In the genomic region with DNA sequence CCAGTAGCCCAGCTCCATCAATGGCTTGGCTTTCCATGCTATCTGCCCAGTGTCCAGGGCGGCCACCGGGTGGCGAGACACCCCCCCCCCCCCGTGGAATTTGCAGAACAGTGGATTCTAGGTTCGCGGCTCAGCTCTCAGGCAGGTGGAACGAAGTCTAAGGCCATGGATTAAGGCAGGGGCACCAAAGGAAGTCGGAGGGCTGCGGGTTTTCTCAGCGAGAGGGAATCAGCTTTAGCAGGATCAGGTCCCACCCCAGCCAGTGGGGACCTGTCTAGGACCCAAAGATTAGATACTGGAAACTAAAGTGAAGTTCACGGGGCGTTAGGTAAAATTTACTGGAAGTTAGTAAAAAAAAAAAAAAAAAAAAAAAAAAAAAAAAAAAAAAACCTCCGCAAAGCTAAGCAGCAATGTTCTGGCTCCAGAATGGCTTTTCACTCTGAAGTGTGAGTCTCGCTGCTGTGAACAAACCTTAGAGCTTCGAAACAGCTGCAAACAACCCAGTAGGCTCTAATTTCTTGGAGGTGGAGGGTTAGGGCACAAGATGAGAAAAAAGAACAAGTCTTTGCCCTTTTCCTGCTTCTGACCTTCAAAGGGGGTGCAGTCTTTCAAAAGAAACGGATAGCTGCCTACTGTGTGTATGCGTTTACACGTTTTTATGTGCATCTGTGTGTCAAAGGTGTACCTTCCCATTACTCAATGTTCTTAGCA, we compare ENCODE assay signal across 9 mouse cellular contexts. TPM values are rescaled to one million over a fixed set of nuclear protein-coding genes. Genes with fewer than 3 reads are reported as not detected.
A peak's percentile ranks its signal among the peaks of the same experiment; 100 is the strongest.
DNase-seq lines count a peak whose midpoint lies in the region; ATAC-seq and TF ChIP-seq lines count a peak whose summit lies in the region.
"Had no signal": no experiment of that assay in that cellular context is flagged by ENCODE, and none has a peak within 500 bp of the region (broad histone marks: within the 10 kb centered on the region; RNA-seq: fewer than 3 reads in every experiment).

No protein-coding gene starts in this region.

- peaks cover 9% of the 10 kb centered on the region for H3K4me1 ChIP-seq in lung, embryonic 16.5 days (replicated peaks; ENCODE audit: control insufficient read depth, insufficient read depth, low read length)
- peaks cover 70% of the 10 kb centered on the region for H3K4me1 ChIP-seq in hindbrain, embryonic 10.5 days (replicated peaks)
- H3K4me1 ChIP-seq in liver, embryonic 12.5 days = no peaks in the 10 kb centered on the region
- H3K4me1 ChIP-seq in stomach, postnatal 0 days (replicated peaks; ENCODE audit: control insufficient read depth, insufficient read depth) = no peaks in the 10 kb centered on the region

- no peaks in the 10 kb centered on the region for H3K36me3 ChIP-seq in lung, embryonic 16.5 days (ENCODE audit: control insufficient read depth, insufficient read depth, low read length)
- no peaks in the 10 kb centered on the region for H3K36me3 ChIP-seq in hindbrain, embryonic 10.5 days
- no peaks in the 10 kb centered on the region for H3K36me3 ChIP-seq in liver, embryonic 12.5 days
- no peaks in the 10 kb centered on the region for H3K36me3 ChIP-seq in stomach, postnatal 0 days (ENCODE audit: control insufficient read depth, insufficient read depth, low read length)

- no peaks in the 10 kb centered on the region for H3K9me3 ChIP-seq in lung, embryonic 16.5 days (ENCODE audit: control insufficient read depth, low read length)
- no peaks in the 10 kb centered on the region for H3K9me3 ChIP-seq in hindbrain, embryonic 10.5 days
- H3K9me3 ChIP-seq in liver, embryonic 12.5 days (replicated peaks) = no peaks in the 10 kb centered on the region
- no peaks in the 10 kb centered on the region for H3K9me3 ChIP-seq in stomach, postnatal 0 days (ENCODE audit: control insufficient read depth, low read length)

- no peak for TF ChIP-seq EP300 in stomach, postnatal 0 days (optimal IDR thresholded peaks at IDR 0.05)

- H3K27ac ChIP-seq in lung, embryonic 16.5 days (ENCODE audit: low read length) = peak overlapping the region; percentile 86
- H3K27ac ChIP-seq in hindbrain, embryonic 10.5 days = peak overlapping the region; percentile 99
- no peak overlapping the region for H3K27ac ChIP-seq in liver, embryonic 12.5 days
- peak overlapping the region; percentile 77 for H3K27ac ChIP-seq in stomach, postnatal 0 days (replicated peaks)

- no peak for ATAC-seq in lung, embryonic 16.5 days (ENCODE audit: low read depth)
- no peak for ATAC-seq in liver, embryonic 12.5 days
- ATAC-seq in stomach, postnatal 0 days (ENCODE audit: low FRiP score, low TSS enrichment) = no peak
- ATAC-seq: Patski had no signal

- peak overlapping the region; percentile 72 for H3K4me3 ChIP-seq in lung, embryonic 16.5 days (ENCODE audit: low read length)
- H3K4me3 ChIP-seq in hindbrain, embryonic 10.5 days = peak overlapping the region; percentile 67
- no peak overlapping the region for H3K4me3 ChIP-seq in liver, embryonic 12.5 days
- peak overlapping the region; percentile 49 for H3K4me3 ChIP-seq in stomach, postnatal 0 days (ENCODE audit: low read depth, low read length)

- TF ChIP-seq CTCF in stomach, postnatal 0 days (IDR thresholded peaks at IDR 0.05; ENCODE audit: low read depth) = 0 out of 2 replicates have a peak, but pooled peaks have one; percentile 19

- H3K27me3 ChIP-seq in lung, embryonic 16.5 days (ENCODE audit: control insufficient read depth, insufficient read depth, low read depth, low read length) = no peaks in the 10 kb centered on the region
- peaks cover 66% of the 10 kb centered on the region for H3K27me3 ChIP-seq in hindbrain, embryonic 10.5 days (ENCODE audit: insufficient read depth, poor library complexity, severe bottlenecking)
- peaks cover 67% of the 10 kb centered on the region for H3K27me3 ChIP-seq in liver, embryonic 12.5 days (replicated peaks)
- no peaks in the 10 kb centered on the region for H3K27me3 ChIP-seq in stomach, postnatal 0 days (ENCODE audit: control insufficient read depth, insufficient read depth, low read length)
- H3K27me3 ChIP-seq: Patski had no signal

- DNase-seq in lung, postnatal 25 days (ENCODE audit: low spot score) = no peak
- no peak for DNase-seq in hindbrain, embryonic 10.5 days (ENCODE audit: low spot score)
- DNase-seq in stomach, postnatal 0 days (ENCODE audit: low spot score) = peak; percentile 32
- no peak for DNase-seq in T-cell, adult 2 months (ENCODE audit: low spot score)
- no peak for DNase-seq in right cerebral cortex, postnatal 14 days
- DNase-seq in thymus, postnatal 10 days (ENCODE audit: low spot score in 2 of 2) = no peak

- H3K9ac ChIP-seq in lung, embryonic 16.5 days (ENCODE audit: low read length) = peak overlapping the region; percentile 82
- no peak overlapping the region for H3K9ac ChIP-seq in liver, embryonic 12.5 days
- peak overlapping the region; percentile 68 for H3K9ac ChIP-seq in stomach, postnatal 0 days (ENCODE audit: low read length)

- H3K4me2 ChIP-seq in lung, embryonic 16.5 days (ENCODE audit: low read depth, low read length) = peak overlapping the region; percentile 96
- peak overlapping the region; percentile 58 for H3K4me2 ChIP-seq in liver, embryonic 12.5 days
- peak overlapping the region; percentile 82 for H3K4me2 ChIP-seq in stomach, postnatal 0 days (replicated peaks; ENCODE audit: low read depth)

- 13% methylated on average over 18 of the region's 18 CpGs for WGBS in lung, embryonic 16.5 days
- WGBS in hindbrain, embryonic 10.5 days = 3% methylated on average over 18 of the region's 18 CpGs
- 4% methylated on average over 18 of the region's 18 CpGs for WGBS in liver, embryonic 12.5 days (ENCODE audit: insufficient replicate concordance)
- WGBS in stomach, postnatal 0 days = 30% methylated on average over 18 of the region's 18 CpGs

RNA-seq across cellular contexts. Expression of a gene that starts 4.2 kb away (rescaled TPM):
- polyA plus RNA-seq in lung, embryonic 16.5 days (2015; fragmentation: Nextera tagmentation; extraction: Ambion mirVana) = 83.5 and 95.7 TPM in 2 replicates
- polyA plus RNA-seq in hindbrain, embryonic 10.5 days (2016; fragmentation: Nextera tagmentation; extraction: Ambion mirVana) = 83.4 and 86.4 TPM in 2 replicates
- polyA plus RNA-seq in liver, embryonic 12.5 days (2016; fragmentation: Nextera tagmentation; extraction: Ambion mirVana) = 23.3 and 26.8 TPM in 2 replicates
- polyA plus RNA-seq in stomach, postnatal 0 days (2015; fragmentation: Nextera tagmentation; extraction: Ambion mirVana) = 52.8 and 53.9 TPM in 2 replicates
